Mouse (Mus musculus) megakaryocyte progenitor cell, adult 5-6 weeks (primary cell): Measurements from ENCODE around the gene Lce1e. TPM values are rescaled to one million over a fixed set of nuclear protein-coding genes. Genes with fewer than 3 reads are reported as not detected.
A peak's percentile ranks its signal among the peaks of the same experiment; 100 is the strongest.

Experiments
- ATAC-seq: replicated peaks from 2 replicates; pipeline ENCODE4 v1.8.0; 2016; ENCODE audit warnings: mild to moderate bottlenecking, moderate TSS enrichment, inconsistent platforms; ENCODE audit not compliant: poor library complexity
- total RNA-seq, 2 experiments: library from RNA; stranded (forward) in 1 of 2; stranded (reverse) in 1 of 2; fragments of 157-497, 149-512 nt in 1 of 2; fragments of 200-1000 nt in 1 of 2; gene quantifications; 2 replicates each; pipeline versions ENCODE4 v1.2.3 to v1.2.4; 2015 to 2017

Gene Lce1e
- total RNA-seq (2015) (not detected in 2 replicates), total RNA-seq (2017) (not detected in 2 replicates)

GRCm38 (mm10) chr3:92708974-92709373 lies at the start of gene Lce1e:
Gene Lce1e, minus strand, starts transcription at chr3:92709074.
- no peak for ATAC-seq

DNA sequence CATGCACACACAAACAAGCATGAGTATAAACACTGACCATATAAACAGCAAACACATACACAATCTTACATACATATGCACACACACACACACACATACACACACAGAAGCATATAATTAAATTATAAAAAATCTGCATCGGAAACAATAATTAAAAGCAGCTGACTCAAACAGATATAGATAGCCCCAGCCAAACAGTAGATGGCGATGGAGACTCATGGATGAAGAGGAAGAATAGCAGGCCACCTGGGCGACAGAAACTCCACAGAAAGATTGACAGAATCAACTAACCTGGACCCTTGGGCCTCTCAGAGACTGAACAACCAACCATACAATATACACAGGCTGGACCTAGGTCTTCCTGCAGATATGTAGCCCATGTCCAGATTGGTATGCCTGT lies 44.3 kb upstream of the Lce1e start:
- ATAC-seq = no peak

GRCm38 (mm10) chr3:92752238-92752637 lies 43.4 kb upstream of the Lce1e start, which contains the start of gene Lce1g:
Gene Lce1g, minus strand, starts transcription at chr3:92752338.
- no peak for ATAC-seq

- no peak for ATAC-seq
Measured at GRCm38 (mm10) chr3:92738996-92739395, 30.1 kb upstream of the Lce1e start, which contains the start of gene Gm38119. Gene Gm38119, minus strand, starts transcription at chr3:92739096.

DNA sequence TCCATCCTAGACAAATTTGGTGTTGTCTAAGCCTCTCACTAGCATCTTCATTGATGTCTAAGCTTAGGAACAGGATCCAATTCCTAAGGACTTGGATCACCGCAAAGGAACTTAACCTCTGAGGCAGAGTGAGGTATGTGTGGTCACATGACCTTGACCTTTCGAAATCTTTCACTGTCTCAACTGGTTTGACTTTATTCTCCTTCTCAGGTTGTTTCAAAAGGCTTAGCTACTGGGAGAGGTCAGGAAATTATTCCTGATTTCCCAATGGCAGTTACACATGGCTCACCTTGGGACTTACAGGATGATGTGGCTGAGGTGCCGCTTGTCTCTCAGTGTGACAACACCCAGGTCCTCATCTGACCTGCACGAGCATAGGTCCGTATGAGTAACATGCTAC lies 13.8 kb upstream of the Lce1e start:
- ATAC-seq = no peak

DNA sequence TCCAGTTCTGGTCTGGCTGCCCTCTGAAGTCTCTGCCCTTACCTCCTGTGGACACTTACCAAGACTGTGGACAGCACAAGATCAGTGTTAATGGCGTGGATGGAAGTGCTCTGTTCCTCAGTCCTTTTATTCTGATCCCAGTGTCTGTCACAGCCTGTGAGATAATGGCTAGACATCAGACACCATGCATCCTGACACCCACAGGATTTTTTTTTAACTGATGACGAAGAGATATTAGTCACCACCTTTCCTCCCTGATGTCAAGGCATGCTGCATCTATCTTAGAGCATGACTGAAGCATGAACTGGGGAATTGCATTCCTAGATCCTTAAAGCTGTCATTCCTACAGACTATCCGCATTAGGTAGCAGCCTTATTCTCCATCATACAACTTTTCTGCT lies 11.4 kb upstream of the Lce1e start, which contains the start of gene Lce1f:
Gene Lce1f (minus strand): TSS at position 101 of the 400 bp plus-strand sequence.
- ATAC-seq = no peak

DNA sequence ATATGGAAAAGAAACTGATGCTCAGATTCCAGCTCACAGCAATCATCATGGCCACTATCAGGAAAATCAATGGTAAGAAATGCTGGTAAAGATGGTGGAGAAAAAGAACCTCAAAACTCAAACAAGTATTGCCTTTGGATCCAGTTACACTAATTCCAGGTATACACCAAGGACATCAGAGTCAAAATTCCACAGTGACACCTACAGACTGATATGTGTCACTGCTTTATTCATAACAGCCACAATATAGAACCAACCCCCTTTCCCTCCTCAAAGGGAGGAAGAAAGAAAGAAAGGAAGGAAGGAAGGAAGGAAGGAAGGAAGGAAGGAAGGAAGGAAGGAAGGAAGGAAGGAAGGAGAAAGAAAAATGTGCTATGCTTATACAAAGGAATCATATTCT lies 6.2 kb upstream of the Lce1e start:
- ATAC-seq = no peak

DNA sequence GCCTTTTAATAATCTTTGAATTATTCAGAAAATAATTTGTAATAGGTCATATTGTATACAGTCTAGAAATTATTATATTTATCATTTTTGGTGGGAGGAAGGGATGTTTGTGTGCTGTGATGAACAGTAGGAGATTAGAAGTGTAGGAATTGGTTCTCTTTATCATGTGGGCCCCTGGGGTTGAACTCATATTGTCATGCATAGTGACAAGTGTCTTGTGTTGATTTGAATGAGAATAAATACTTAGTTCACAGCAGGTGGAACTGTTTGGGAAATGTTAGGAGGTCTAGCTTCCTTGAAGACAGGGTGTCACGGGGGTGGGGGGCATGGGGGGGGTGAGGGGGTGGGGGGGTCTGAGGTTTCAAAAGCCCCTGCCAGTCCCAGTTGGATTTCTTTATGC lies 14.3 kb downstream of the Lce1e start:
- no peak for ATAC-seq

DNA sequence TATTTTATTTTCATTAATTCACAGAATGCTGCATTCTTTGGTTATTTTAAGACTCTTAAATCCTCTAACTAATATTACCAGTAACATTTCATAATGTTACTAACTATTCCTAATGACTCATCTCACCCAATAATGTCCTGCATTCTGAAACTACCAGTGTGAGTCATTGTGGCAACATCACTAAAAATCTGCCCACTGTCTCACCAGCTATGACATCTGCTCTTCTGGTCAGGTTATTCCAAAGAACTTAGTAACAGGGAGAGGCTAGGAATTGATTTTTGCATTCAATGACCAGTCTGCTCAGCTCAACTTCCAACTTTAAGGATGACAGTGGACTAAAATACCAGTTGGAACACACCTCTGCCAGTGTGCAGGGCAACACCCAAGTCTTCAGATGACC lies 17.2 kb downstream of the Lce1e start:
- no peak for ATAC-seq

DNA sequence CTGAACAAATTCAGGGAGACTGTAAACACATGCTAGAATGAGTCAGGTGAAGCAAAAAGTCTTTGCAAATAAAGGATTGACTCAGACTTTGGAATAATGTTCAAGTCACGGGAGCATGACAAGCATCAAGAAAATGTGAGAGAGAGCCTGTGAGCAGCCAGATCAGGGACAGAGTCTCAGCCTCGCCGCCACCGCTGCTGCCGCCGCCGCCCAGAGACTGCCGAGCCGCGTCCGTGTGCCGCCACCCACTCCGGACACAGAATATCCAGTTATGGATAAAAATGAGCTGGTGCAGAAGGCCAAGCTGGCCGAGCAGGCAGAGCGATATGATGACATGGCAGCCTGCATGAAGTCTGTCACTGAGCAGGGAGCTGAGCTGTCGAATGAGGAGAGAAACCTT lies 19.7 kb downstream of the Lce1e start:
- peak; percentile 69 for ATAC-seq

GRCm38 (mm10) chr3:92687110-92687509 lies 21.8 kb downstream of the Lce1e start, which contains the start of gene Lce1d:
Gene Lce1d, minus strand, starts transcription at chr3:92687210.
- no peak for ATAC-seq

GRCm38 (mm10) chr3:92678947-92679346 lies 29.9 kb downstream of the Lce1e start, which contains the start of gene Lce1c:
Gene Lce1c, plus strand, starts transcription at chr3:92679247.
- no peak for ATAC-seq

DNA sequence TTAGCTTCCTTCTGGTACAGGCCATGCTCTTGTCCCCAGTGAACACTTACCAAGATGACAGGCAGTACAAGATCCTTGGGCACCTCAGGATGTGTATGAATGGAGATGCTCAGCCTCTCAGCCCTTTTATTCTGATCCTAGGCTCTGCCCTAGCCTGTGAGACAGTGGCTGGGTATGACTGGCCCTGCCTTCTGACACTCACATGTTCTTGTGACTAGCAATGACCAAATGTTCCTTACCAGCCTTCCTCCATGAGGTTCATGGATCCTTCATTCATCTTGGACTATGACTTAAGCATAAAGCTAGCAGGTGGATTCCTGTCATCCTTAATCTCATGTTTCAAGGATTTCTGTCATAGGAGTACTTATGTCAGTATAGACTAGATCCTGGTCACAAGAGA lies 38.7 kb downstream of the Lce1e start, which contains the start of gene Lce1a2:
Gene Lce1a2 (minus strand): TSS at position 101 of the 400 bp plus-strand sequence.
- ATAC-seq = no peak

Other genes with a start within 250 kb of the Lce1e start
- gene Sprr1a, start 223.2 kb downstream of the Lce1e start, total RNA-seq (2015) = not detected in 2 replicates
- not detected in 2 replicates for gene Sprr1a, start 223.2 kb downstream of the Lce1e start, total RNA-seq (2017)
- not detected in 2 replicates for gene Sprr4, start 208.6 kb downstream of the Lce1e start, total RNA-seq (2015)
- not detected in 2 replicates for gene Sprr4, start 208.6 kb downstream of the Lce1e start, total RNA-seq (2017)
- gene 2310046K23Rik, start 174.6 kb downstream of the Lce1e start, total RNA-seq (2015) = not detected in 2 replicates
- not detected in 2 replicates for gene 2310046K23Rik, start 174.6 kb downstream of the Lce1e start, total RNA-seq (2017)
- gene Ivl, start 135.3 kb downstream of the Lce1e start, total RNA-seq (2015) = 0.22 TPM in 1 of 2 replicates, not detected in the other
- gene Ivl, start 135.3 kb downstream of the Lce1e start, total RNA-seq (2017) = 0.27 TPM in 1 of 2 replicates, not detected in the other
- gene Smcp, start 120.1 kb downstream of the Lce1e start, total RNA-seq (2015) = not detected in 2 replicates
- not detected in 2 replicates for gene Smcp, start 120.1 kb downstream of the Lce1e start, total RNA-seq (2017)
- not detected in 2 replicates for gene 2210017I01Rik, start 101.6 kb downstream of the Lce1e start, total RNA-seq (2015)
- not detected in 2 replicates for gene 2210017I01Rik, start 101.6 kb downstream of the Lce1e start, total RNA-seq (2017)
- gene Lce6a, start 87.4 kb downstream of the Lce1e start, total RNA-seq (2015) = not detected in 2 replicates
- gene Lce6a, start 87.4 kb downstream of the Lce1e start, total RNA-seq (2017) = not detected in 2 replicates
- not detected in 2 replicates for gene Lce1a1, start 60.8 kb downstream of the Lce1e start, total RNA-seq (2015)
- gene Lce1a1, start 60.8 kb downstream of the Lce1e start, total RNA-seq (2017) = not detected in 2 replicates
- gene Lce1b, start 52.1 kb downstream of the Lce1e start, total RNA-seq (2015) = not detected in 2 replicates
- not detected in 2 replicates for gene Lce1b, start 52.1 kb downstream of the Lce1e start, total RNA-seq (2017)
- not detected in 2 replicates for gene Lce1a2, start 38.8 kb downstream of the Lce1e start, total RNA-seq (2015)
- not detected in 2 replicates for gene Lce1a2, start 38.8 kb downstream of the Lce1e start, total RNA-seq (2017)
- gene Lce1c, start 29.8 kb downstream of the Lce1e start, total RNA-seq (2015) = not detected in 2 replicates
- gene Lce1c, start 29.8 kb downstream of the Lce1e start, total RNA-seq (2017) = not detected in 2 replicates
- not detected in 2 replicates for gene Lce1d, start 21.9 kb downstream of the Lce1e start, total RNA-seq (2015)
- gene Lce1d, start 21.9 kb downstream of the Lce1e start, total RNA-seq (2017) = not detected in 2 replicates
- gene Lce1f, start 11.3 kb upstream of the Lce1e start, total RNA-seq (2015) = not detected in 2 replicates
- not detected in 2 replicates for gene Lce1f, start 11.3 kb upstream of the Lce1e start, total RNA-seq (2017)
- gene Gm38119, start 30.0 kb upstream of the Lce1e start, total RNA-seq (2015) = not detected in 2 replicates
- gene Gm38119, start 30.0 kb upstream of the Lce1e start, total RNA-seq (2017) = not detected in 2 replicates
- gene Lce1g, start 43.3 kb upstream of the Lce1e start, total RNA-seq (2015) = not detected in 2 replicates
- not detected in 2 replicates for gene Lce1g, start 43.3 kb upstream of the Lce1e start, total RNA-seq (2017)
- not detected in 2 replicates for gene Lce1h, start 56.0 kb upstream of the Lce1e start, total RNA-seq (2015)
- gene Lce1h, start 56.0 kb upstream of the Lce1e start, total RNA-seq (2017) = not detected in 2 replicates
- not detected in 2 replicates for gene Lce1i, start 69.8 kb upstream of the Lce1e start, total RNA-seq (2015)
- gene Lce1i, start 69.8 kb upstream of the Lce1e start, total RNA-seq (2017) = not detected in 2 replicates
- gene Lce1j, start 81.4 kb upstream of the Lce1e start, total RNA-seq (2015) = not detected in 2 replicates
- not detected in 2 replicates for gene Lce1j, start 81.4 kb upstream of the Lce1e start, total RNA-seq (2017)
- gene Lce1k, start 98.8 kb upstream of the Lce1e start, total RNA-seq (2015) = not detected in 2 replicates
- gene Lce1k, start 98.8 kb upstream of the Lce1e start, total RNA-seq (2017) = not detected in 2 replicates
- gene Kprp, start 118.2 kb upstream of the Lce1e start, total RNA-seq (2015) = not detected in 2 replicates
- gene Kprp, start 118.2 kb upstream of the Lce1e start, total RNA-seq (2017) = not detected in 2 replicates
- not detected in 2 replicates for gene Lce1l, start 142.2 kb upstream of the Lce1e start, total RNA-seq (2015)
- gene Lce1l, start 142.2 kb upstream of the Lce1e start, total RNA-seq (2017) = not detected in 2 replicates
- gene 2310050C09Rik, start 161.1 kb upstream of the Lce1e start, total RNA-seq (2015) = not detected in 2 replicates
- gene 2310050C09Rik, start 161.1 kb upstream of the Lce1e start, total RNA-seq (2017) = not detected in 2 replicates
- not detected in 2 replicates for gene Lce3a, start 217.2 kb upstream of the Lce1e start, total RNA-seq (2015)
- not detected in 2 replicates for gene Lce3a, start 217.2 kb upstream of the Lce1e start, total RNA-seq (2017)
- not detected in 2 replicates for gene Lce3b, start 223.9 kb upstream of the Lce1e start, total RNA-seq (2015)
- gene Lce3b, start 223.9 kb upstream of the Lce1e start, total RNA-seq (2017) = not detected in 2 replicates
- gene Lce3c, start 235.4 kb upstream of the Lce1e start, total RNA-seq (2015) = not detected in 2 replicates
- not detected in 2 replicates for gene Lce3c, start 235.4 kb upstream of the Lce1e start, total RNA-seq (2017)
- not detected in 2 replicates for gene Lce3d, start 248.3 kb upstream of the Lce1e start, total RNA-seq (2015)
- gene Lce3d, start 248.3 kb upstream of the Lce1e start, total RNA-seq (2017) = not detected in 2 replicates